In genomic region chr1:127765468-127765867, GRCm38 (mm10) we compare ENCODE assay signal across 7 mouse cellular contexts. TPM values are rescaled to one million over a fixed set of nuclear protein-coding genes. Genes with fewer than 3 reads are reported as not detected.
DNase-seq lines count a peak whose midpoint lies in the region; ATAC-seq lines count a peak whose summit lies in the region.

No protein-coding gene starts in this region.

- no peaks in the 10 kb centered on the region for H3K9me3 ChIP-seq in hindbrain, embryonic 16.5 days (ENCODE audit: control insufficient read depth, low read length)
- no peaks in the 10 kb centered on the region for H3K9me3 ChIP-seq in hindbrain, embryonic 13.5 days

- no peaks in the 10 kb centered on the region for H3K27me3 ChIP-seq in hindbrain, embryonic 16.5 days (replicated peaks; ENCODE audit: control insufficient read depth, insufficient read depth, low read length)
- H3K27me3 ChIP-seq in hindbrain, embryonic 13.5 days, result no peaks in the 10 kb centered on the region

- ATAC-seq in hindbrain, embryonic 16.5 days, result peak; percentile 45; the same call in 1 of the 2 replicates
- no peak for ATAC-seq in hindbrain, embryonic 13.5 days (ENCODE audit: low FRiP score)

- 68% methylated on average over 2 of the region's 2 CpGs for WGBS in hindbrain, embryonic 16.5 days
- 53% methylated on average over 2 of the region's 2 CpGs for whole genome bisulfite sequencing in hindbrain, embryonic 13.5 days

- H3K4me2 ChIP-seq in hindbrain, embryonic 16.5 days (ENCODE audit: low read length), result no peak overlapping the region
- H3K4me2 ChIP-seq in hindbrain, embryonic 13.5 days, result no peak overlapping the region

- H3K4me3 ChIP-seq in hindbrain, embryonic 16.5 days (ENCODE audit: low read length), result no peak overlapping the region
- H3K4me3 ChIP-seq in hindbrain, embryonic 13.5 days, result no peak overlapping the region

- DNase-seq in A20 (ENCODE audit: low read depth, low spot score), result peak; percentile 45
- peak; percentile 26 for DNase-seq in Muller cell, postnatal 12 days (ENCODE audit: inconsistent ontology term)
- DNase-seq in induced T-regulatory cell, adult 2 months (ENCODE audit: low read depth), result peak; percentile 60
- DNase-seq in urinary bladder, postnatal 10 days (ENCODE audit: low spot score), result no peak
- DNase-seq in frontal cortex, postnatal 10 days (ENCODE audit: low spot score in 2 of 2), result no peak

- no peak overlapping the region for H3K27ac ChIP-seq in hindbrain, embryonic 16.5 days (ENCODE audit: low read depth, low read length)
- H3K27ac ChIP-seq in hindbrain, embryonic 13.5 days, result no peak overlapping the region

- H3K36me3 ChIP-seq in hindbrain, embryonic 16.5 days (ENCODE audit: control insufficient read depth, insufficient read depth, low read length), result no peaks in the 10 kb centered on the region
- no peaks in the 10 kb centered on the region for H3K36me3 ChIP-seq in hindbrain, embryonic 13.5 days

- H3K4me1 ChIP-seq in hindbrain, embryonic 16.5 days (ENCODE audit: control insufficient read depth, insufficient read depth, low read depth, low read length), result no peaks in the 10 kb centered on the region
- H3K4me1 ChIP-seq in hindbrain, embryonic 13.5 days (replicated peaks), result no peaks in the 10 kb centered on the region

- no peak overlapping the region for H3K9ac ChIP-seq in hindbrain, embryonic 16.5 days (ENCODE audit: low read depth, low read length)
- no peak overlapping the region for H3K9ac ChIP-seq in hindbrain, embryonic 13.5 days

RNA-seq across cellular contexts. Expression of gene Ccnt2, which starts 8.5 kb away (rescaled TPM):
- polyA plus RNA-seq in hindbrain, embryonic 16.5 days (2015; fragmentation: Nextera tagmentation; extraction: Ambion mirVana), result 75.6 and 84.4 TPM in 2 replicates
- polyA plus RNA-seq in hindbrain, embryonic 13.5 days (2015; fragmentation: Nextera tagmentation; extraction: Ambion mirVana), result 113 and 124 TPM in 2 replicates

RNA-seq across cellular contexts. Expression of gene Acmsd, which starts 36.3 kb away (rescaled TPM):
- polyA plus RNA-seq in hindbrain, embryonic 16.5 days (2015; fragmentation: Nextera tagmentation; extraction: Ambion mirVana), result 0.14 TPM in 1 of 2 replicates, not detected in the other
- 0.09 TPM in 1 of 2 replicates, not detected in the other for polyA plus RNA-seq in hindbrain, embryonic 13.5 days (2015; fragmentation: Nextera tagmentation; extraction: Ambion mirVana)

Comparison
In these comparisons a context has a peak if more than half of its experiments do, and no peak if none do; other contexts are left out.
1. DNase-seq: peak in A20 (single experiment), Muller cell, postnatal 12 days (single experiment) and induced T-regulatory cell, adult 2 months (single experiment); none in urinary bladder, postnatal 10 days (single experiment) and frontal cortex, postnatal 10 days (0 of 2).